Mouse (Mus musculus): ENCODE data around the gene Mycbp2. TPM values are rescaled to one million over a fixed set of nuclear protein-coding genes. Genes with fewer than 3 reads are reported as not detected.

Mycbp2 gene
- polyA plus RNA-seq, 1 experiment from 2014 or later, result 18.3 TPM

DNA sequence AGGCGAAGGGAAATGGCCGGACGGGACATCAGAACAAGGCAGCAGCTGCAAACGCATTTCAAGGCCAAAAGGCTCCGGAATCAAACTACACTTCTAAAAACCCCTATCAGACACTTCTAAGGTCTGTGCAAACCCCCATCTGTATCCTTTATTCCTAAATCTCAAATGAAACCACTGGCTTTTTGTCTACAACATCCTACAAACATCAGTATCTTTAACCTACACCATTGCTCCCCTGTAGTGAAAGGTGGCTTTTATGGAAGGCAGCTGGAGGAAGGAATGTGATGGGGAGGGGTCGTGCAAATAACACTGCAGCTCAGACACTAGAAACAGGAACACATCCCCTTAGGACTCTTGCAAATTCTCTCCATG lies 1.1 kb downstream of the Mycbp2 start:
- no peaks in the 10 kb centered on the region for H3K36me3 ChIP-seq (ENCODE audit: insufficient read depth, low read length)
- WGBS, result under 1% methylated on average over 6 of the region's 6 CpGs
- 0 out of 2 replicates have a peak, but pooled peaks cover 9% of the 10 kb centered on the region for H3K4me1 ChIP-seq (ENCODE audit: insufficient read depth, low read depth, low read length)
- H3K4me2 ChIP-seq (replicated peaks; ENCODE audit: low read depth, low read length), result peak overlapping the region; percentile 86
- TF ChIP-seq EP300 (IDR thresholded peaks at IDR 0.05) (no peak), CTCF (IDR thresholded peaks at IDR 0.05) (no peak)
- H3K9me3 ChIP-seq (ENCODE audit: low read length), result no peaks in the 10 kb centered on the region
- H3K27ac ChIP-seq (ENCODE audit: low read length), result no peak overlapping the region
- DNase-seq (ENCODE audit: low spot score), result no peak
- H3K27me3 ChIP-seq (replicated peaks; ENCODE audit: insufficient read depth, low read length), result no peaks in the 10 kb centered on the region
- ATAC-seq, result no peak
- peak overlapping the region; percentile 84 for H3K4me3 ChIP-seq (ENCODE audit: low read depth, low read length)
- H3K9ac ChIP-seq (replicated peaks; ENCODE audit: low read depth), result peak overlapping the region; percentile 48

DNA sequence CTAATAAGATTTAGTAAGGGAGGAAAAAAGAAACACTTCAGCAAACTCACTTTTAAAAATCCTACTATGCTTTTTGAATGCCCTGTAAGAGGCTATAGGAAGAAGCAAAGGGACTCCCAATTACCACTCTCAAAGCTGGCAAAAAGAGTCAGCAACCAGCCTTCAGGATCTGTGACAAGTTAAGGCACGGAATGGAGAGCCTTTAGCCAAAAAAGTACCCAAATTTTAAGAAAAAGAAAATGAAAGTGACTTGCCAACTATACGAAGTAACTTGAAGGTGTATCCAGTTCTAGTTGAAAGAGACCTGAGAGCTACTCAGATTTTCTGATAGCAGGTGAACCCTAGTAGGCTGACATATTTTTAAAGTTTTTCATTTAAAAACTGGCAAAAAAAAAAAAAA lies 1.6 kb downstream of the Mycbp2 start:
- peak overlapping the region; percentile 84 for H3K4me3 ChIP-seq (ENCODE audit: low read depth, low read length)

DNA sequence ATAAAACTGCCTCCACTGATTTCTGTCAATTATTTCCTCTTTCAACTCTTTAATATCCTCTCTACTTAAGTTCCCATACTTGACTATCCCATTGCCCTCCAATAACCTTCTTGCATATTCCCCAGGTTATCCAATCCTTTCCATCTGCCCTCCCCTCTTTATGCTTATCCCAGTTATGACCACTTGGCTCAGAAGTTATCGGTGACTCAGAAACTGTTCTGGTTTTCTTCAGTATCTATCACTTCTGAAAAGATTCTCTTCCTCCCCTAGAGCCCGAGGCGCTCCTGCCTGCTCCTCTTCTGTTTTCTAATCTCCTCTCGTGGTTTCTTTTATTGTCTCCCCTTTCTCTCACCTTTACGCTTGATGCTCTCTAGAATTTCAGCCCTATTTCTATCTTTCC lies 2.8 kb downstream of the Mycbp2 start:
- H3K36me3 ChIP-seq (ENCODE audit: insufficient read depth, low read length), result no peaks in the 10 kb centered on the region
- no peaks in the 10 kb centered on the region for H3K9me3 ChIP-seq (ENCODE audit: low read length)
- H3K4me1 ChIP-seq (ENCODE audit: insufficient read depth, low read depth, low read length), result 0 out of 2 replicates have a peak, but pooled peaks cover 6% of the 10 kb centered on the region
- no peaks in the 10 kb centered on the region for H3K27me3 ChIP-seq (replicated peaks; ENCODE audit: insufficient read depth, low read length)
- no peak overlapping the region for H3K4me2 ChIP-seq (replicated peaks; ENCODE audit: low read depth, low read length)
- no peak for ATAC-seq
- H3K9ac ChIP-seq (replicated peaks; ENCODE audit: low read depth), result no peak overlapping the region
- H3K27ac ChIP-seq (ENCODE audit: low read length), result no peak overlapping the region
- no peak for TF ChIP-seq CTCF (IDR thresholded peaks at IDR 0.05)
- no peak for TF ChIP-seq EP300 (IDR thresholded peaks at IDR 0.05)
- no peak for DNase-seq (ENCODE audit: low spot score)
- no peak overlapping the region for H3K4me3 ChIP-seq (ENCODE audit: low read depth, low read length)
- WGBS, result 72% methylated on average over 5 of the region's 5 CpGs

More for the DNA sequence above, 1.6 kb downstream of the Mycbp2 start:
- peak overlapping the region; percentile 86 for H3K4me2 ChIP-seq (replicated peaks; ENCODE audit: low read depth, low read length)
- H3K27ac ChIP-seq (ENCODE audit: low read length), result no peak overlapping the region
- DNase-seq (ENCODE audit: low spot score) (no peak), ATAC-seq (no peak)
- no peak for TF ChIP-seq CTCF (IDR thresholded peaks at IDR 0.05)
- TF ChIP-seq EP300 (IDR thresholded peaks at IDR 0.05), result no peak
- H3K36me3 ChIP-seq (ENCODE audit: insufficient read depth, low read length), result no peaks in the 10 kb centered on the region
- 29% methylated on average over 2 of the region's 2 CpGs for WGBS
- H3K9ac ChIP-seq (replicated peaks; ENCODE audit: low read depth), result peak overlapping the region; percentile 6; the same call in 1 of the 2 replicates
- H3K9me3 ChIP-seq (ENCODE audit: low read length), result no peaks in the 10 kb centered on the region
- no peaks in the 10 kb centered on the region for H3K27me3 ChIP-seq (replicated peaks; ENCODE audit: insufficient read depth, low read length)
- 0 out of 2 replicates have a peak, but pooled peaks cover 9% of the 10 kb centered on the region for H3K4me1 ChIP-seq (ENCODE audit: insufficient read depth, low read depth, low read length)

DNA sequence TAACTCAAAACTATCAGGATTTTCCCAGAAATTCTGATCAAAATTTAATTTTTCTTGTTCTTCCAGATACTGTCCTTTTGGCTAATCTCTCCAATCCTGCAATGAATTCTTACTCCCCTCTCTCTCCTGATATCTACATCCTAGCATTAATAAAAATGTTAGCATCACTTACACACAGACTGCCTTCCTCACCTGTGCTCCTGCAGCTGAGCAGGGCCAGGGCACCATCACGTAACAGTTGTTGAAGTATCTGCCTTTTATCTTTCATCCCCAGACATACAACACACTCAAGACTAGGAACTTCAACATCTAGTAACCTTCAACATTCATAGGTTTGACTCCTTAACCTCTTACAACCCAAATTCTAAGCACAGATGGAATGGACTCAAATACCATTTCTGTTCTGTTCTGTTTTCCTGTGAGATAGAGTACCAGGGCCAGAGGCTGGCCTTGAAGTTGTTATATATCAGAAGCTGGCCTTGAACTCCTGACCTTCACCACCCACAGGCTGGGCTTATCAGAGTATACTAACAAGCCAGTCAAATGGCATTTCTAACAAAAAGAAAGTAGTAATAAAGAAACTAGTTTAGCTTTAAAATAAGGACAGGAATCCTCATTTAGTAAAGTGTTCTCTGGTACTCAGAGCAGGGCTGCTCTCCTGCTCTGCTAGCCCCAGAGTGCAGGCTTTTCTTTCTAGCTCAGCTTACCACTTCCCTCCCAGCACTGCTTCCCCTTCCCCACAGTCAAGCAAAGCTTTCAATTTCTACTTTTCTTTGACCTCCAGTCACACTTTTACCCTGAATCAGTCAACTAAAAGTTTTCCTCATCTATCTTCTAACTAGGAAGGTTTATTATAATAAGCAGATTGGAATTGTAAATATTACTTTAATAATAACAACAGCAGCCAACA lies 5.0 kb downstream of the Mycbp2 start:
- H3K27ac ChIP-seq (ENCODE audit: low read length), result no peak overlapping the region
- DNase-seq (ENCODE audit: low spot score) (no peak), ATAC-seq (no peak)
- H3K36me3 ChIP-seq (ENCODE audit: insufficient read depth, low read length), result no peaks in the 10 kb centered on the region
- no peak overlapping the region for H3K4me3 ChIP-seq (ENCODE audit: low read depth, low read length)
- WGBS, result 72% methylated on average over 1 of the region's 1 CpGs
- H3K27me3 ChIP-seq (replicated peaks; ENCODE audit: insufficient read depth, low read length), result no peaks in the 10 kb centered on the region
- 0 out of 2 replicates have a peak, but pooled peaks cover 6% of the 10 kb centered on the region for H3K4me1 ChIP-seq (ENCODE audit: insufficient read depth, low read depth, low read length)
- TF ChIP-seq CTCF (IDR thresholded peaks at IDR 0.05) (no peak), EP300 (IDR thresholded peaks at IDR 0.05) (no peak)
- H3K9ac ChIP-seq (replicated peaks; ENCODE audit: low read depth), result no peak overlapping the region
- H3K9me3 ChIP-seq (ENCODE audit: low read length), result no peaks in the 10 kb centered on the region
- H3K4me2 ChIP-seq (replicated peaks; ENCODE audit: low read depth, low read length), result no peak overlapping the region

DNA sequence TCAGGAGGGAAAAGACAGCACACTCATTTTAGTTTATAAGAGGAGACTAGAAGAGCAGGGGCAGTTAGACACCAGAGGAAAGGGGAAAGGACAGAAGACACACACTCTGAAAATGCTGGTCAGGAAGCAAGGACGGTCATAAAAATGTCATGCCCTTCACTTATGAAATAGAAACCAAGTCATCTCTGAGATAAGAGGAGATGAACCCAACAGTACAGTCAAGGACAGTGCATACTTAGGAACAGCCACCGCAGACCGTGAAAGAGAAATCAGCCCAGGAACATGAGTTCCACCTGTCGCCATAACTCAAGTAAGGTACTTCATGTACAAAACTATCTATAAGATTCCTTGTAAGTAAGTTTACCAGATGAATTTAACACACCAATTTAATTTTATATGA lies 33.7 kb downstream of the Mycbp2 start:
- Histone ChIP-seq H3K4me2 (replicated peaks; ENCODE audit: low read depth, low read length) (no peak overlapping the region), H3K36me3 (ENCODE audit: insufficient read depth, low read length) (peaks cover 10% of the 10 kb centered on the region; the same call in 1 of the 2 replicates), H3K27me3 (replicated peaks; ENCODE audit: insufficient read depth, low read length) (no peaks in the 10 kb centered on the region), H3K27ac (ENCODE audit: low read length) (no peak overlapping the region), H3K4me3 (ENCODE audit: low read depth, low read length) (no peak overlapping the region), H3K9me3 (ENCODE audit: low read length) (no peaks in the 10 kb centered on the region), H3K4me1 (ENCODE audit: insufficient read depth, low read depth, low read length) (no peaks in the 10 kb centered on the region), H3K9ac (replicated peaks; ENCODE audit: low read depth) (no peak overlapping the region)
- DNase-seq (ENCODE audit: low spot score), result no peak
- TF ChIP-seq EP300 (IDR thresholded peaks at IDR 0.05) (no peak), CTCF (IDR thresholded peaks at IDR 0.05) (no peak)
- WGBS, result 97% methylated on average over 4 of the region's 4 CpGs
- no peak for ATAC-seq

DNA sequence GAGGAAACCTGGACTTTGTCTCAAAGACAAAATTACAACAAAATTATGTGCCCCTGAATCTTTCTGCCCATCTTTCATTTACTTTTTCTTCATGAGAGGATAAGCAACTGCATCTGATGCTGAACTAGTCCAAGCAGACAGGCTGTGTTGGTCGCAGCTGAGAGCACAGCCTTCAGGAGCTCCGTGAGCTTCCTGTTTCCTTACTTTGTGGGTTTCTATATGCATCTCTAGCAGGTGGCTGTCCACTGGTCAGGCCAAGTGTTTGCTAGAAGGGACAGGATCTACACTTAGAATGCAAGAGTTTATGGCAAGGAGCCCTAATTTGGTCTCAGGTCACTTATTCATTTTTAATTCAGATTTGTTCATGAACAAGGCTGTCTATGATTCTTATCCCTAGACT lies 50.4 kb downstream of the Mycbp2 start:
- TF ChIP-seq EP300 (IDR thresholded peaks at IDR 0.05) (no peak), CTCF (IDR thresholded peaks at IDR 0.05) (no peak)
- no peak for ATAC-seq
- no peak for DNase-seq (ENCODE audit: low spot score)
- H3K9me3 ChIP-seq (ENCODE audit: low read length), result no peaks in the 10 kb centered on the region
- no peaks in the 10 kb centered on the region for H3K27me3 ChIP-seq (replicated peaks; ENCODE audit: insufficient read depth, low read length)
- no peak overlapping the region for H3K4me2 ChIP-seq (replicated peaks; ENCODE audit: low read depth, low read length)
- H3K27ac ChIP-seq (ENCODE audit: low read length), result no peak overlapping the region
- H3K4me1 ChIP-seq (ENCODE audit: insufficient read depth, low read depth, low read length), result no peaks in the 10 kb centered on the region
- H3K36me3 ChIP-seq (ENCODE audit: insufficient read depth, low read length), result peaks cover 16% of the 10 kb centered on the region; the same call in 1 of the 2 replicates
- 91% methylated on average over 2 of the region's 2 CpGs for WGBS
- H3K9ac ChIP-seq (replicated peaks; ENCODE audit: low read depth), result no peak overlapping the region
- H3K4me3 ChIP-seq (ENCODE audit: low read depth, low read length), result no peak overlapping the region

All from lung, postnatal 0 days (tissue).